In genomic region chr10:78465472-78465871, GRCm38 (mm10) we compare ENCODE assay signal across 8 mouse cellular contexts. TPM values are rescaled to one million over a fixed set of nuclear protein-coding genes. Genes with fewer than 3 reads are reported as not detected.
A peak's percentile ranks its signal among the peaks of the same experiment; 100 is the strongest.
DNase-seq lines count a peak whose midpoint lies in the region; ATAC-seq and TF ChIP-seq lines count a peak whose summit lies in the region.

No protein-coding gene starts in this region.

- H3K9ac ChIP-seq in lung, postnatal 0 days (replicated peaks; ENCODE audit: low read depth) = no peak overlapping the region
- no peak overlapping the region for H3K9ac ChIP-seq in forebrain, embryonic 13.5 days
- H3K9ac ChIP-seq in liver, embryonic 11.5 days (ENCODE audit: low read depth, low read length) = peak overlapping the region; percentile 60; the same call in 1 of the 2 replicates
- no peak overlapping the region for H3K9ac ChIP-seq in stomach, embryonic 16.5 days (ENCODE audit: low read length)

- peak overlapping the region; percentile 97 for H3K4me2 ChIP-seq in lung, postnatal 0 days (replicated peaks; ENCODE audit: low read depth, low read length)
- peak overlapping the region; percentile 100; the same call in 1 of the 2 replicates for H3K4me2 ChIP-seq in forebrain, embryonic 13.5 days
- H3K4me2 ChIP-seq in liver, embryonic 11.5 days = peak overlapping the region; percentile 87
- peak overlapping the region; percentile 99 for H3K4me2 ChIP-seq in stomach, embryonic 16.5 days (ENCODE audit: low read depth, low read length)

- H3K27ac ChIP-seq in lung, postnatal 0 days (ENCODE audit: low read length) = no peak overlapping the region
- H3K27ac ChIP-seq in forebrain, embryonic 13.5 days = no peak overlapping the region
- peak overlapping the region; percentile 30 for H3K27ac ChIP-seq in liver, embryonic 11.5 days (ENCODE audit: low read depth, low read length)
- H3K27ac ChIP-seq in stomach, embryonic 16.5 days (ENCODE audit: low read length) = peak overlapping the region; percentile 17; the same call in 1 of the 2 replicates

- no peaks in the 10 kb centered on the region for H3K27me3 ChIP-seq in lung, postnatal 0 days (replicated peaks; ENCODE audit: insufficient read depth, low read length)
- H3K27me3 ChIP-seq in forebrain, embryonic 13.5 days = no peaks in the 10 kb centered on the region
- H3K27me3 ChIP-seq in liver, embryonic 11.5 days (replicated peaks; ENCODE audit: control insufficient read depth, insufficient read depth, low read length) = no peaks in the 10 kb centered on the region
- H3K27me3 ChIP-seq in stomach, embryonic 16.5 days (ENCODE audit: control insufficient read depth, insufficient read depth, low read length) = no peaks in the 10 kb centered on the region

- no peak for ATAC-seq in lung, postnatal 0 days
- no peak for ATAC-seq in forebrain, embryonic 13.5 days
- peak; percentile 8; the same call in 1 of the 2 replicates for ATAC-seq in liver, embryonic 11.5 days (replicated peaks; ENCODE audit: low FRiP score)
- ATAC-seq in stomach, embryonic 16.5 days (ENCODE audit: insufficient read depth, low FRiP score) = no peak

- no peak for DNase-seq in lung, postnatal 0 days (ENCODE audit: low spot score)
- no peak for DNase-seq in lung, postnatal 10 days
- DNase-seq in liver, embryonic 11.5 days (ENCODE audit: low spot score) = no peak
- no peak for DNase-seq in adrenal gland, adult 8-10 months
- no peak for DNase-seq in cerebellum, postnatal 14 days
- no peak for DNase-seq in adipocyte (ENCODE audit: low spot score)

- no peak for TF ChIP-seq CTCF in lung, postnatal 0 days (IDR thresholded peaks at IDR 0.05)

- TF ChIP-seq EP300 in lung, postnatal 0 days (IDR thresholded peaks at IDR 0.05) = no peak

- no peaks in the 10 kb centered on the region for H3K36me3 ChIP-seq in lung, postnatal 0 days (ENCODE audit: insufficient read depth, low read length)
- no peaks in the 10 kb centered on the region for H3K36me3 ChIP-seq in forebrain, embryonic 13.5 days (ENCODE audit: poor library complexity, severe bottlenecking)
- H3K36me3 ChIP-seq in liver, embryonic 11.5 days (ENCODE audit: control insufficient read depth, insufficient read depth, low read length) = no peaks in the 10 kb centered on the region
- H3K36me3 ChIP-seq in stomach, embryonic 16.5 days (ENCODE audit: control insufficient read depth, insufficient read depth, low read length) = no peaks in the 10 kb centered on the region

- no peaks in the 10 kb centered on the region for H3K9me3 ChIP-seq in lung, postnatal 0 days (ENCODE audit: low read length)
- H3K9me3 ChIP-seq in forebrain, embryonic 13.5 days (replicated peaks) = no peaks in the 10 kb centered on the region
- no peaks in the 10 kb centered on the region for H3K9me3 ChIP-seq in liver, embryonic 11.5 days (ENCODE audit: control insufficient read depth, low read length)
- no peaks in the 10 kb centered on the region for H3K9me3 ChIP-seq in stomach, embryonic 16.5 days (replicated peaks; ENCODE audit: control insufficient read depth, low read length)

- H3K4me3 ChIP-seq in lung, postnatal 0 days (ENCODE audit: low read depth, low read length) = no peak overlapping the region
- H3K4me3 ChIP-seq in forebrain, embryonic 13.5 days = no peak overlapping the region
- H3K4me3 ChIP-seq in liver, embryonic 11.5 days (ENCODE audit: low read depth, low read length) = no peak overlapping the region
- H3K4me3 ChIP-seq in stomach, embryonic 16.5 days (replicated peaks; ENCODE audit: low read length) = no peak overlapping the region; the same call in 1 of the 2 replicates

- peaks cover 5% of the 10 kb centered on the region; the same call in 1 of the 2 replicates for H3K4me1 ChIP-seq in lung, postnatal 0 days (ENCODE audit: insufficient read depth, low read depth, low read length)
- peaks cover 21% of the 10 kb centered on the region for H3K4me1 ChIP-seq in forebrain, embryonic 13.5 days
- peaks cover 12% of the 10 kb centered on the region; the same call in 1 of the 2 replicates for H3K4me1 ChIP-seq in liver, embryonic 11.5 days (replicated peaks; ENCODE audit: control insufficient read depth, insufficient read depth, low read length)
- peaks cover 15% of the 10 kb centered on the region for H3K4me1 ChIP-seq in stomach, embryonic 16.5 days (ENCODE audit: control insufficient read depth, insufficient read depth, low read length)

- 75% methylated on average over 3 of the region's 3 CpGs for WGBS in lung, postnatal 0 days
- 74% methylated on average over 3 of the region's 3 CpGs for WGBS in forebrain, embryonic 13.5 days
- 50% methylated on average over 3 of the region's 3 CpGs for WGBS in liver, embryonic 11.5 days
- WGBS in stomach, embryonic 16.5 days = 83% methylated on average over 3 of the region's 3 CpGs

RNA-seq across cellular contexts. Expression of gene Pdxk, which starts 0.7 kb away (rescaled TPM):
- polyA plus RNA-seq in lung, postnatal 0 days (2015; fragmentation: Nextera tagmentation; extraction: Ambion mirVana) = 4.7 and 4.9 TPM in 2 replicates
- 7.3 and 10.1 TPM in 2 replicates for polyA plus RNA-seq in forebrain, embryonic 13.5 days (2015; fragmentation: Nextera tagmentation; extraction: Ambion mirVana)
- 10.6 and 11.3 TPM in 2 replicates for polyA plus RNA-seq in liver, embryonic 11.5 days (2014; fragmentation: Nextera tagmentation; extraction: Ambion mirVana)
- 12.4 and 12.7 TPM in 2 replicates for polyA plus RNA-seq in stomach, embryonic 16.5 days (2015; fragmentation: Nextera tagmentation; extraction: Ambion mirVana)
- total RNA-seq in adrenal gland, adult 8-10 months (2022) = 10 to 100 TPM; 31.7 to 46.1 (median 42.1) TPM

RNA-seq across cellular contexts. Expression of gene Cstb, which starts 40.0 kb away (rescaled TPM):
- polyA plus RNA-seq in lung, postnatal 0 days (2015; fragmentation: Nextera tagmentation; extraction: Ambion mirVana) = 440 and 490 TPM in 2 replicates
- polyA plus RNA-seq in forebrain, embryonic 13.5 days (2015; fragmentation: Nextera tagmentation; extraction: Ambion mirVana) = 91.7 and 116 TPM in 2 replicates
- 134 and 148 TPM in 2 replicates for polyA plus RNA-seq in liver, embryonic 11.5 days (2014; fragmentation: Nextera tagmentation; extraction: Ambion mirVana)
- 406 and 433 TPM in 2 replicates for polyA plus RNA-seq in stomach, embryonic 16.5 days (2015; fragmentation: Nextera tagmentation; extraction: Ambion mirVana)
- total RNA-seq in adrenal gland, adult 8-10 months (2022) = 100 to 1,000 TPM; 276 to 340 (median 329) TPM

RNA-seq across cellular contexts. Expression of gene Olfr1358, which starts 51.8 kb away (rescaled TPM):
- polyA plus RNA-seq in lung, postnatal 0 days (2015; fragmentation: Nextera tagmentation; extraction: Ambion mirVana) = not detected in 2 replicates
- polyA plus RNA-seq in forebrain, embryonic 13.5 days (2015; fragmentation: Nextera tagmentation; extraction: Ambion mirVana) = not detected in 2 replicates
- not detected in 2 replicates for polyA plus RNA-seq in liver, embryonic 11.5 days (2014; fragmentation: Nextera tagmentation; extraction: Ambion mirVana)
- polyA plus RNA-seq in stomach, embryonic 16.5 days (2015; fragmentation: Nextera tagmentation; extraction: Ambion mirVana) = not detected in 2 replicates
- not detected for total RNA-seq in adrenal gland, adult 8-10 months (2022)

RNA-seq across cellular contexts. Expression of gene Rrp1, which starts 52.6 kb away (rescaled TPM):
- polyA plus RNA-seq in lung, postnatal 0 days (2015; fragmentation: Nextera tagmentation; extraction: Ambion mirVana) = 171 and 175 TPM in 2 replicates
- 354 and 366 TPM in 2 replicates for polyA plus RNA-seq in forebrain, embryonic 13.5 days (2015; fragmentation: Nextera tagmentation; extraction: Ambion mirVana)
- 277 and 293 TPM in 2 replicates for polyA plus RNA-seq in liver, embryonic 11.5 days (2014; fragmentation: Nextera tagmentation; extraction: Ambion mirVana)
- polyA plus RNA-seq in stomach, embryonic 16.5 days (2015; fragmentation: Nextera tagmentation; extraction: Ambion mirVana) = 242 and 272 TPM in 2 replicates
- 100 to 1,000 TPM; 215 to 262 (median 251) TPM for total RNA-seq in adrenal gland, adult 8-10 months (2022)

Comparison
In these comparisons a context has a peak if more than half of its experiments do, and no peak if none do; other contexts are left out.
1. H3K27ac ChIP-seq: peak in liver, embryonic 11.5 days (single experiment) and stomach, embryonic 16.5 days (single experiment); none in lung, postnatal 0 days (single experiment) and forebrain, embryonic 13.5 days (single experiment).
2. Peak in every context shown above with its lines, with median percentiles within 50 percentile points of each other: H3K4me2 ChIP-seq.